Mouse (Mus musculus) midbrain, embryonic 16.5 days (tissue): ENCODE data around the gene Mettl7b. TPM values are rescaled to one million over a fixed set of nuclear protein-coding genes. Genes with fewer than 3 reads are reported as not detected.
A peak's percentile ranks its signal among the peaks of the same experiment; 100 is the strongest.

Source experiments
- ATAC-seq: fragments of 200-750 bp; cut with Nextera tagmentation; 2 replicates; pipeline ENCODE4 v1.8.0; 2017; ENCODE audit warnings: moderate TSS enrichment
- H3K27ac ChIP-seq: fragments of 300-500 bp; sonication (generic); 2 replicates; pipeline ENCODE4 v1.5.1; 2014; ENCODE audit warnings: mild to moderate bottlenecking, low read length, mixed read lengths
- H3K27me3 ChIP-seq: fragments of 300-500 bp; sonication (generic); 2 replicates; pipeline ENCODE4 v1.6.1; 2014; ENCODE audit warnings: low read depth, low read length, mixed read lengths; ENCODE audit not compliant: control insufficient read depth, insufficient read depth
- H3K36me3 ChIP-seq: fragments of 300-500 bp; sonication (generic); 2 replicates; pipeline ENCODE4 v1.6.1; 2014; ENCODE audit warnings: mild to moderate bottlenecking, low read length, moderate library complexity, mixed read lengths; ENCODE audit not compliant: control insufficient read depth, insufficient read depth
- H3K4me1 ChIP-seq: fragments of 300-500 bp; sonication (generic); 2 replicates; pipeline ENCODE4 v1.6.1; 2014; ENCODE audit warnings: mild to moderate bottlenecking, low read length, mixed read lengths; ENCODE audit not compliant: control insufficient read depth, insufficient read depth
- H3K4me2 ChIP-seq: fragments of 300-500 bp; sonication (generic); 2 replicates; pipeline ENCODE4 v1.6.1; 2014; ENCODE audit warnings: mild to moderate bottlenecking, low read length, mixed read lengths
- H3K4me3 ChIP-seq: fragments of 300-500 bp; sonication (generic); 2 replicates; pipeline ENCODE4 v1.5.1; 2014; ENCODE audit warnings: low read depth, mild to moderate bottlenecking, low read length, moderate library complexity, mixed read lengths
- H3K9ac ChIP-seq: fragments of 300-500 bp; sonication (generic); 2 replicates; pipeline ENCODE4 v1.6.1; 2014; ENCODE audit warnings: low read depth, low read length, mixed read lengths
- H3K9me3 ChIP-seq: fragments of 300-500 bp; sonication (generic); replicated peaks from 2 replicates; pipeline ENCODE4 v1.6.1; 2014; ENCODE audit warnings: mild to moderate bottlenecking, low read length, mixed read lengths; ENCODE audit not compliant: control insufficient read depth, poor library complexity, severe bottlenecking
- WGBS: fragments of 180-500 bp; shearing (Covaris S2); extraction: QIAGEN DNeasy Blood & Tissue Kit; methylation state at CpG from one replicate; pipeline ENCODE4 v1.1.7; 2014; 5-methylcytosine and 5-hydroxymethylcytosine counted together
- polyA plus RNA-seq: library from polyadenylated mRNA; unstranded; fragments of >200 nt; fragmentation: Nextera tagmentation; extraction: Ambion mirVana; gene quantifications from 2 replicates; pipeline ENCODE4 v1.2.1, GENCODE M21; 2015

The Mettl7b gene
- polyA plus RNA-seq, 1 experiment from 2014 or later: not detected

DNA sequence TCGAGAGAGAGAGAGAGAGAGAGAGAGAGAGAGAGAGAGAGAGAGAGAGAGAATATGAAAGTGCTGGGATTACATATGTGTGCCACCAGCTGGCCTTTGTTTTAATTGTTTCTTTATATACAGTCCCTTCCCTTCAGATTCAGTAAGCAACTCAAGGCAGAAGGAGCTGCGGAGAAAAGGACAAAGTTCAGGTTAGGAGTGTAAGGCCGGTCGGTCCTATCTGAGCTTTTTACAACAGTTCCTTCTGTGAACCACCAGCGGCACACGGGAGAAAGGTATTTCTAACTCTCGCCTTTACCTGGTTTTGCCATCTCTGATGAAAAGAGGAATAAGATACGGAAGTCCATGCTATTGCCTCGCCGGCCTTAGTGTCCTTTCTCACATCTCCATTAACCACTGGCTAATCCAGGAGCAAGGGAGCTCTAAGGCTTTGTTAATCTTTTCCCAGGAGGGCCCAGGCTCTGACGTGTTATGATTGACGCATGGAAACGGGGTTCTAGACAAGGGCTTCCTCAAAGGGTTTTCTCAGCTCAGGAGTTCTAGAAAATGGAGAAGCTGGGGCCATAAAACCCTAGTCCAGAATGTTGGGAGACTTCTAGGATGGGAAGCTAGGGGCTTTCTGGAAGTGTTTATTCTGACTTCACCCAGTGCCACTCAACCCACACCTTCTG, 51.9 kb downstream of the Mettl7b start:
- H3K4me2 ChIP-seq: peak overlapping the region; percentile 80
- WGBS: 54% methylated on average over 13 of the region's 13 CpGs
- H3K9ac ChIP-seq: peak overlapping the region; percentile 86
- H3K4me1 ChIP-seq: peaks cover 7% of the 10 kb centered on the region; the same call in 1 of the 2 replicates
- no peaks in the 10 kb centered on the region for H3K9me3 ChIP-seq
- no peaks in the 10 kb centered on the region; the same call in 1 of the 2 replicates for H3K27me3 ChIP-seq
- no peak for ATAC-seq
- H3K4me3 ChIP-seq: peak overlapping the region; percentile 67
- H3K36me3 ChIP-seq: no peaks in the 10 kb centered on the region
- no peak overlapping the region for H3K27ac ChIP-seq

Other genes starting within 250 kb of the Mettl7b start
- 6.1 and 6.3 TPM in 2 replicates for gene Dgka, start 216.1 kb downstream of the Mettl7b start, polyA plus RNA-seq
- 45.5 and 47.7 TPM in 2 replicates for gene Pym1, start 213.1 kb downstream of the Mettl7b start, polyA plus RNA-seq
- gene Mmp19, start 170.1 kb downstream of the Mettl7b start, polyA plus RNA-seq: 0.51 and 0.88 TPM in 2 replicates
- gene Dnajc14, start 156.9 kb downstream of the Mettl7b start, polyA plus RNA-seq: 54.2 and 59.5 TPM in 2 replicates
- gene Tmem198b, start 156.6 kb downstream of the Mettl7b start, polyA plus RNA-seq: 14.8 and 16.1 TPM in 2 replicates
- gene Sarnp, start 143.7 kb downstream of the Mettl7b start, polyA plus RNA-seq: 143 and 152 TPM in 2 replicates
- gene Ormdl2, start 139.3 kb downstream of the Mettl7b start, polyA plus RNA-seq: 17.7 and 18.6 TPM in 2 replicates
- gene Gdf11, start 69.3 kb downstream of the Mettl7b start, polyA plus RNA-seq: 7.6 and 7.9 TPM in 2 replicates
- gene Cd63, start 60.0 kb downstream of the Mettl7b start, polyA plus RNA-seq: 152 and 195 TPM in 2 replicates
- 13.6 TPM in 2 replicates for gene Rdh5, start 38.1 kb downstream of the Mettl7b start, polyA plus RNA-seq
- 227 and 228 TPM in 2 replicates for gene Bloc1s1, start 37.0 kb downstream of the Mettl7b start, polyA plus RNA-seq
- 6.1 and 9.2 TPM in 2 replicates for gene Itga7, start 27.2 kb downstream of the Mettl7b start, polyA plus RNA-seq
- not detected in 2 replicates for gene Olfr9, start 28.4 kb upstream of the Mettl7b start, polyA plus RNA-seq
- gene Olfr763, start 49.8 kb upstream of the Mettl7b start, polyA plus RNA-seq: not detected in 2 replicates
- gene Olfr764-ps1, start 78.9 kb upstream of the Mettl7b start, polyA plus RNA-seq: not detected in 2 replicates
- gene Olfr765, start 89.0 kb upstream of the Mettl7b start, polyA plus RNA-seq: not detected in 2 replicates
- not detected in 2 replicates for gene Olfr766-ps1, start 108.0 kb upstream of the Mettl7b start, polyA plus RNA-seq
- gene Olfr767, start 121.9 kb upstream of the Mettl7b start, polyA plus RNA-seq: not detected in 2 replicates
- not detected in 2 replicates for gene Olfr768, start 138.4 kb upstream of the Mettl7b start, polyA plus RNA-seq
- gene Olfr769, start 156.9 kb upstream of the Mettl7b start, polyA plus RNA-seq: not detected in 2 replicates
- not detected in 2 replicates for gene Olfr770, start 178.0 kb upstream of the Mettl7b start, polyA plus RNA-seq
- gene Olfr771, start 203.8 kb upstream of the Mettl7b start, polyA plus RNA-seq: not detected in 2 replicates
- gene Olfr772, start 216.9 kb upstream of the Mettl7b start, polyA plus RNA-seq: not detected in 2 replicates
- gene Olfr773, start 226.4 kb upstream of the Mettl7b start, polyA plus RNA-seq: not detected in 2 replicates